Mouse (Mus musculus) lung, adult 2 months (tissue): ENCODE results near the gene Paqr9.

Experiments
- CTCF ChIP-seq: fragments of 200-500 bp; IDR thresholded peaks from 2 replicates; pipeline ENCODE4 v1.5.1; 2011; ENCODE audit warnings: mild to moderate bottlenecking, low read length, control low read depth; ENCODE audit not compliant: insufficient read depth
- POLR2A ChIP-seq: fragments of 200-500 bp; IDR thresholded peaks from 2 replicates; pipeline ENCODE4 v1.6.1; 2011; ENCODE audit warnings: low read depth, mild to moderate bottlenecking, control low read depth, low read length, borderline replicate concordance; ENCODE audit errors: extremely low read depth

- TF ChIP-seq CTCF (no peak), POLR2A (no peak)
These were observed 17.6 kb upstream of the Paqr9 start for GRCm38 (mm10) chr9:95541650-95542432.
